Mouse (Mus musculus) forebrain, embryonic 15.5 days (tissue): ENCODE measurements around the gene Fam118a. TPM values are rescaled to one million over a fixed set of nuclear protein-coding genes. Genes with fewer than 3 reads are reported as not detected.
A peak's percentile ranks its signal among the peaks of the same experiment; 100 is the strongest.

Experiments
- ATAC-seq: fragments of 200-750 bp; cut with Nextera tagmentation; replicated peaks from 2 replicates; pipeline ENCODE4 v1.8.0; 2017; ENCODE audit warnings: mild to moderate bottlenecking, moderate TSS enrichment, moderate library complexity
- H3K27ac ChIP-seq: fragments of 300-500 bp; sonication (generic); replicated peaks from 2 replicates; pipeline ENCODE4 v1.5.1; 2015; ENCODE audit warnings: mild to moderate bottlenecking, inconsistent platforms
- H3K27me3 ChIP-seq: fragments of 300-500 bp; sonication (generic); 2 replicates; pipeline ENCODE4 v1.6.1; 2015; ENCODE audit warnings: inconsistent platforms
- H3K36me3 ChIP-seq: fragments of 300-500 bp; sonication (generic); 2 replicates; pipeline ENCODE4 v1.6.1; 2015; ENCODE audit warnings: mild to moderate bottlenecking, inconsistent platforms
- H3K4me1 ChIP-seq: fragments of 300-500 bp; sonication (generic); 2 replicates; pipeline ENCODE4 v1.6.1; 2015; ENCODE audit warnings: inconsistent platforms
- H3K4me2 ChIP-seq: fragments of 300-500 bp; sonication (generic); replicated peaks from 2 replicates; pipeline ENCODE4 v1.6.1; 2015; ENCODE audit warnings: mild to moderate bottlenecking, inconsistent platforms
- H3K4me3 ChIP-seq: fragments of 300-500 bp; sonication (generic); 2 replicates; pipeline ENCODE4 v1.5.1; 2015; ENCODE audit warnings: mild to moderate bottlenecking, inconsistent platforms
- H3K9ac ChIP-seq: fragments of 300-500 bp; sonication (generic); replicated peaks from 2 replicates; pipeline ENCODE4 v1.6.1; 2015; ENCODE audit warnings: mild to moderate bottlenecking, inconsistent platforms
- H3K9me3 ChIP-seq: fragments of 300-500 bp; sonication (generic); 2 replicates; pipeline ENCODE4 v1.6.1; 2016; ENCODE audit warnings: inconsistent platforms
- WGBS: fragments of 180-500 bp; shearing (Covaris S2); methylation state at CpG from one replicate; pipeline ENCODE4 v1.1.7; 2015; ENCODE audit warnings: mixed read lengths; 5-methylcytosine and 5-hydroxymethylcytosine counted together
- polyA plus RNA-seq: library from polyadenylated mRNA; unstranded; fragments of >200 nt; fragmentation: Nextera tagmentation; extraction: Ambion mirVana; gene quantifications from 2 replicates; pipeline ENCODE4 v1.2.1, GENCODE M21; 2015

The Fam118a gene
- polyA plus RNA-seq, 1 experiment from 2014 or later = 32.4 TPM

- no peaks in the 10 kb centered on the region for H3K9me3 ChIP-seq
- no peak overlapping the region for H3K27ac ChIP-seq
- no peaks in the 10 kb centered on the region for H3K36me3 ChIP-seq
- 51% methylated on average over 6 of the region's 6 CpGs for WGBS
- peaks cover 9% of the 10 kb centered on the region for H3K4me1 ChIP-seq
- H3K4me3 ChIP-seq = no peak overlapping the region
- no peak for ATAC-seq
- no peak overlapping the region for H3K4me2 ChIP-seq
- H3K9ac ChIP-seq = no peak overlapping the region
- H3K27me3 ChIP-seq = no peaks in the 10 kb centered on the region
Observed at GRCm38 (mm10) chr15:84994498-84994897, 34.2 kb upstream of the Fam118a start.

- Histone ChIP-seq H3K27me3 (no peaks in the 10 kb centered on the region), H3K4me2 (no peak overlapping the region), H3K9me3 (no peaks in the 10 kb centered on the region), H3K27ac (no peak overlapping the region), H3K36me3 (no peaks in the 10 kb centered on the region), H3K4me3 (no peak overlapping the region), H3K4me1 (peaks cover 4% of the 10 kb centered on the region), H3K9ac (no peak overlapping the region)
- no peak for ATAC-seq
- WGBS = 62% methylated on average over 6 of the region's 6 CpGs
Observed at GRCm38 (mm10) chr15:84995041-84995440, 33.7 kb upstream of the Fam118a start.

- WGBS = 7% methylated on average over 1 of the region's 1 CpGs
- no peak for ATAC-seq
- H3K27ac ChIP-seq = no peak overlapping the region
- no peaks in the 10 kb centered on the region for H3K36me3 ChIP-seq
- no peaks in the 10 kb centered on the region for H3K4me1 ChIP-seq
- H3K27me3 ChIP-seq = no peaks in the 10 kb centered on the region
- no peaks in the 10 kb centered on the region for H3K9me3 ChIP-seq
- no peak overlapping the region for H3K9ac ChIP-seq
- H3K4me3 ChIP-seq = no peak overlapping the region
- H3K4me2 ChIP-seq = no peak overlapping the region
Observed at GRCm38 (mm10) chr15:84995967-84996366, 32.8 kb upstream of the Fam118a start.

- Histone ChIP-seq H3K4me2 (no peak overlapping the region), H3K36me3 (no peaks in the 10 kb centered on the region), H3K4me3 (no peak overlapping the region), H3K27ac (no peak overlapping the region), H3K9ac (no peak overlapping the region), H3K27me3 (0 out of 2 replicates have a peak, but pooled peaks cover 5% of the 10 kb centered on the region), H3K4me1 (no peaks in the 10 kb centered on the region), H3K9me3 (no peaks in the 10 kb centered on the region)
- no peak for ATAC-seq
- 78% methylated on average over 14 of the region's 14 CpGs for WGBS
Observed at GRCm38 (mm10) chr15:84997768-84998454, 30.8 kb upstream of the Fam118a start.

- Histone ChIP-seq H3K36me3 (no peaks in the 10 kb centered on the region), H3K27ac (no peak overlapping the region), H3K4me3 (no peak overlapping the region), H3K9me3 (no peaks in the 10 kb centered on the region), H3K27me3 (0 out of 2 replicates have a peak, but pooled peaks cover 5% of the 10 kb centered on the region), H3K4me2 (no peak overlapping the region), H3K4me1 (no peaks in the 10 kb centered on the region), H3K9ac (no peak overlapping the region)
- ATAC-seq = no peak
- WGBS = 64% methylated on average over 7 of the region's 7 CpGs
Observed at GRCm38 (mm10) chr15:84999911-85000310, 28.8 kb upstream of the Fam118a start.

- Histone ChIP-seq H3K9ac (no peak overlapping the region), H3K27me3 (0 out of 2 replicates have a peak, but pooled peaks cover 5% of the 10 kb centered on the region), H3K4me1 (no peaks in the 10 kb centered on the region), H3K27ac (no peak overlapping the region), H3K4me3 (no peak overlapping the region), H3K36me3 (no peaks in the 10 kb centered on the region), H3K4me2 (no peak overlapping the region), H3K9me3 (no peaks in the 10 kb centered on the region)
- no peak for ATAC-seq
- WGBS = 20% methylated on average over 29 of the region's 29 CpGs
Observed at GRCm38 (mm10) chr15:85000984-85001982, 27.5 kb upstream of the Fam118a start.

- Histone ChIP-seq H3K4me1 (no peaks in the 10 kb centered on the region; the same call in 1 of the 2 replicates), H3K27me3 (no peaks in the 10 kb centered on the region), H3K36me3 (no peaks in the 10 kb centered on the region), H3K4me2 (no peak overlapping the region), H3K9me3 (no peaks in the 10 kb centered on the region), H3K27ac (no peak overlapping the region), H3K9ac (no peak overlapping the region), H3K4me3 (no peak overlapping the region)
- WGBS = 84% methylated on average over 8 of the region's 8 CpGs
- ATAC-seq = no peak
Observed at GRCm38 (mm10) chr15:85009666-85010065, 19.1 kb upstream of the Fam118a start.

- Histone ChIP-seq H3K27ac (0 out of 2 replicates have a peak overlapping the region, but pooled peaks have one; percentile 38), H3K9me3 (no peaks in the 10 kb centered on the region), H3K4me3 (no peak overlapping the region), H3K4me2 (no peak overlapping the region), H3K4me1 (peaks cover 11% of the 10 kb centered on the region), H3K36me3 (no peaks in the 10 kb centered on the region), H3K27me3 (no peaks in the 10 kb centered on the region), H3K9ac (no peak overlapping the region)
- no peak for ATAC-seq
- WGBS = 57% methylated on average over 19 of the region's 19 CpGs
Observed at GRCm38 (mm10) chr15:85011895-85012661, 16.7 kb upstream of the Fam118a start.

GRCm38 (mm10) chr15:85012662-85013054 is 16.1 kb upstream of the Fam118a start:
- Histone ChIP-seq H3K27me3 (no peaks in the 10 kb centered on the region), H3K36me3 (no peaks in the 10 kb centered on the region), H3K4me1 (peaks cover 13% of the 10 kb centered on the region), H3K9ac (no peak overlapping the region), H3K4me3 (no peak overlapping the region), H3K27ac (peak overlapping the region; percentile 38), H3K9me3 (no peaks in the 10 kb centered on the region), H3K4me2 (no peak overlapping the region)
- ATAC-seq = no peak
- WGBS = 41% methylated on average over 2 of the region's 2 CpGs

- Histone ChIP-seq H3K4me2 (no peak overlapping the region), H3K9ac (no peak overlapping the region), H3K36me3 (no peaks in the 10 kb centered on the region), H3K4me1 (peaks cover 13% of the 10 kb centered on the region), H3K4me3 (no peak overlapping the region), H3K9me3 (no peaks in the 10 kb centered on the region), H3K27ac (peak overlapping the region; percentile 77), H3K27me3 (no peaks in the 10 kb centered on the region)
- no peak for ATAC-seq
- 63% methylated on average over 11 of the region's 11 CpGs for WGBS
Observed at GRCm38 (mm10) chr15:85015771-85016170, 13.0 kb upstream of the Fam118a start.

- H3K4me3 ChIP-seq = no peak within 1 kb of the TSS
Observed at GRCm38 (mm10) chr15:85016951-85017664, 11.6 kb upstream of the Fam118a start, which contains the start of gene Upk3a. TSS of gene Upk3a (plus strand) at chr15:85017141.

More at GRCm38 (mm10) chr15:85016951-85017664, 11.6 kb upstream of the Fam118a start, which contains the start of gene Upk3a:
- Histone ChIP-seq H3K4me1 (peaks cover 13% of the 10 kb centered on the region), H3K9me3 (no peaks in the 10 kb centered on the region), H3K27ac (peak within 1 kb of the TSS; percentile 77), H3K9ac (no peak within 1 kb of the TSS), H3K27me3 (no peaks in the 10 kb centered on the region), H3K4me2 (peak within 1 kb of the TSS; percentile 16; the same call in 1 of the 2 replicates), H3K36me3 (no peaks in the 10 kb centered on the region)
- 0 out of 2 replicates have a peak, but pooled peaks have one; percentile 11 for ATAC-seq
- 8% methylated on average over 21 of the region's 21 CpGs for WGBS
